Mouse (Mus musculus) erythroblast, embryonic 14.5 days (primary cell): ENCODE measurements around the gene Rab34.

ENCODE experiments used
- GATA1 ChIP-seq: IDR thresholded peaks from 2 replicates; pipeline ENCODE4 v1.6.1; 2012; ENCODE audit warnings: low read length, inconsistent platforms, mixed read lengths
- TAL1 ChIP-seq: IDR thresholded peaks from 3 replicates; pipeline ENCODE4 v1.6.1; 2012; ENCODE audit warnings: low read length, inconsistent platforms, mixed read lengths

- TF ChIP-seq GATA1: no peak
- TF ChIP-seq TAL1: no peak
Measured at GRCm38 (mm10) chr11:78159096-78159495, 29.1 kb upstream of the Rab34 start.
